In genomic region chr7:70359791-70360581, GRCm38 (mm10) we compare ENCODE assay signal across 9 mouse cellular contexts. TPM values are rescaled to one million over a fixed set of nuclear protein-coding genes. Genes with fewer than 3 reads are reported as not detected.
DNase-seq lines count a peak whose midpoint lies in the region; ATAC-seq and TF ChIP-seq lines count a peak whose summit lies in the region.
"Had no signal": no experiment of that assay in that cellular context is flagged by ENCODE, and none has a peak within 500 bp of the region (broad histone marks: within the 10 kb centered on the region; RNA-seq: fewer than 3 reads in every experiment).

No protein-coding gene starts in this region.

- TF ChIP-seq CTCF in forebrain, postnatal 0 days (IDR thresholded peaks at IDR 0.05; ENCODE audit: low read depth): no peak

- under 1% methylated on average over 75 of the region's 75 CpGs for whole genome bisulfite sequencing in heart, embryonic 10.5 days
- WGBS in forebrain, postnatal 0 days: under 1% methylated on average over 75 of the region's 75 CpGs
- under 1% methylated on average over 63 of the region's 75 CpGs for WGBS in kidney, embryonic 14.5 days
- WGBS in midbrain, embryonic 16.5 days: 0% methylated on average over 75 of the region's 75 CpGs

- H3K27ac ChIP-seq in heart, embryonic 10.5 days: peak overlapping the region; percentile 96
- peak overlapping the region; percentile 91 for H3K27ac ChIP-seq in forebrain, postnatal 0 days (ENCODE audit: low read depth, low read length)
- H3K27ac ChIP-seq in kidney, embryonic 14.5 days (ENCODE audit: low read depth, low read length): peak overlapping the region; percentile 100
- H3K27ac ChIP-seq in midbrain, embryonic 16.5 days (ENCODE audit: low read length): peak overlapping the region; percentile 96
- H3K27ac ChIP-seq: macrophage had no signal

- peaks cover 34% of the 10 kb centered on the region for H3K27me3 ChIP-seq in heart, embryonic 10.5 days (ENCODE audit: insufficient read depth, poor library complexity, severe bottlenecking)
- H3K27me3 ChIP-seq in forebrain, postnatal 0 days (ENCODE audit: insufficient read depth, low read length): peaks cover 32% of the 10 kb centered on the region
- H3K27me3 ChIP-seq in kidney, embryonic 14.5 days (ENCODE audit: control insufficient read depth, insufficient read depth, low read length): no peaks in the 10 kb centered on the region
- H3K27me3 ChIP-seq in midbrain, embryonic 16.5 days (ENCODE audit: control insufficient read depth, insufficient read depth, low read depth, low read length): peaks cover 23% of the 10 kb centered on the region

- DNase-seq in heart, embryonic 10.5 days (ENCODE audit: low spot score): no peak
- DNase-seq in heart, adult 9 months (ENCODE audit: low spot score in 2 of 2): no peak
- peak; percentile 62 for DNase-seq in ZHBTc4 (ENCODE audit: low read depth, low spot score)
- DNase-seq in forebrain, postnatal 0 days: no peak
- DNase-seq in frontal cortex, postnatal 14 days (ENCODE audit: low spot score in 2 of 2): no peak
- no peak for DNase-seq in right cerebral cortex, postnatal 14 days

- peak overlapping the region; percentile 82 for H3K4me3 ChIP-seq in heart, embryonic 10.5 days
- H3K4me3 ChIP-seq in forebrain, postnatal 0 days (ENCODE audit: low read depth, low read length): peak overlapping the region; percentile 70
- H3K4me3 ChIP-seq in kidney, embryonic 14.5 days (ENCODE audit: low read length): peak overlapping the region; percentile 96
- H3K4me3 ChIP-seq in midbrain, embryonic 16.5 days (ENCODE audit: low read depth, low read length): peak overlapping the region; percentile 72

- H3K4me1 ChIP-seq in heart, embryonic 10.5 days: peaks cover 9% of the 10 kb centered on the region
- no peaks in the 10 kb centered on the region for H3K4me1 ChIP-seq in forebrain, postnatal 0 days (ENCODE audit: insufficient read depth)
- no peaks in the 10 kb centered on the region for H3K4me1 ChIP-seq in kidney, embryonic 14.5 days (ENCODE audit: control insufficient read depth, insufficient read depth, low read length)
- H3K4me1 ChIP-seq in midbrain, embryonic 16.5 days (ENCODE audit: control insufficient read depth, insufficient read depth, low read length): 0 out of 2 replicates have a peak, but pooled peaks cover 2% of the 10 kb centered on the region

- ATAC-seq in forebrain, postnatal 0 days: no peak
- ATAC-seq in kidney, embryonic 14.5 days (ENCODE audit: low FRiP score, low TSS enrichment): no peak
- ATAC-seq in midbrain, embryonic 16.5 days: no peak

- peak overlapping the region; percentile 87 for H3K4me2 ChIP-seq in forebrain, postnatal 0 days (ENCODE audit: low read depth)
- peak overlapping the region; percentile 82 for H3K4me2 ChIP-seq in kidney, embryonic 14.5 days (replicated peaks; ENCODE audit: low read depth, low read length)
- H3K4me2 ChIP-seq in midbrain, embryonic 16.5 days (ENCODE audit: low read length): peak overlapping the region; percentile 72

- H3K36me3 ChIP-seq in heart, embryonic 10.5 days: peaks cover 24% of the 10 kb centered on the region
- no peaks in the 10 kb centered on the region for H3K36me3 ChIP-seq in forebrain, postnatal 0 days (ENCODE audit: insufficient read depth)
- H3K36me3 ChIP-seq in kidney, embryonic 14.5 days (ENCODE audit: control insufficient read depth, insufficient read depth, low read length): peaks cover 40% of the 10 kb centered on the region
- no peaks in the 10 kb centered on the region for H3K36me3 ChIP-seq in midbrain, embryonic 16.5 days (ENCODE audit: control insufficient read depth, insufficient read depth, low read length)

- H3K9ac ChIP-seq in forebrain, postnatal 0 days: peak overlapping the region; percentile 69
- H3K9ac ChIP-seq in kidney, embryonic 14.5 days (ENCODE audit: low read depth, low read length): peak overlapping the region; percentile 100
- peak overlapping the region; percentile 74 for H3K9ac ChIP-seq in midbrain, embryonic 16.5 days (ENCODE audit: low read depth, low read length)

- H3K9me3 ChIP-seq in heart, embryonic 10.5 days: no peaks in the 10 kb centered on the region
- no peaks in the 10 kb centered on the region for H3K9me3 ChIP-seq in forebrain, postnatal 0 days (ENCODE audit: low read length)
- no peaks in the 10 kb centered on the region for H3K9me3 ChIP-seq in kidney, embryonic 14.5 days (ENCODE audit: control insufficient read depth, low read length)
- no peaks in the 10 kb centered on the region for H3K9me3 ChIP-seq in midbrain, embryonic 16.5 days (replicated peaks; ENCODE audit: control insufficient read depth, low read length, poor library complexity, severe bottlenecking)

RNA-seq across cellular contexts. Expression of gene Nr2f2, which starts 6.5 kb away (rescaled TPM):
- 16.2 and 48.0 TPM in 2 replicates for polyA plus RNA-seq in heart, embryonic 10.5 days (2016; fragmentation: Nextera tagmentation; extraction: Ambion mirVana)
- total RNA-seq in forebrain, postnatal 0 days (2014; rRNA removed): 23.7 and 49.9 TPM in 2 replicates
- polyA plus RNA-seq in forebrain, postnatal 0 days (2015; fragmentation: Nextera tagmentation; extraction: Ambion mirVana): 46.4 and 92.8 TPM in 2 replicates
- polyA plus RNA-seq in kidney, embryonic 14.5 days (2014; fragmentation: Nextera tagmentation; extraction: Ambion mirVana): 310 and 320 TPM in 2 replicates
- 78.0 and 102 TPM in 2 replicates for polyA plus RNA-seq in midbrain, embryonic 16.5 days (2015; fragmentation: Nextera tagmentation; extraction: Ambion mirVana)
- polyA plus RNA-seq: macrophage had no signal
